Comparison of ENCODE assay signal across 9 mouse cellular contexts in the genomic region with DNA sequence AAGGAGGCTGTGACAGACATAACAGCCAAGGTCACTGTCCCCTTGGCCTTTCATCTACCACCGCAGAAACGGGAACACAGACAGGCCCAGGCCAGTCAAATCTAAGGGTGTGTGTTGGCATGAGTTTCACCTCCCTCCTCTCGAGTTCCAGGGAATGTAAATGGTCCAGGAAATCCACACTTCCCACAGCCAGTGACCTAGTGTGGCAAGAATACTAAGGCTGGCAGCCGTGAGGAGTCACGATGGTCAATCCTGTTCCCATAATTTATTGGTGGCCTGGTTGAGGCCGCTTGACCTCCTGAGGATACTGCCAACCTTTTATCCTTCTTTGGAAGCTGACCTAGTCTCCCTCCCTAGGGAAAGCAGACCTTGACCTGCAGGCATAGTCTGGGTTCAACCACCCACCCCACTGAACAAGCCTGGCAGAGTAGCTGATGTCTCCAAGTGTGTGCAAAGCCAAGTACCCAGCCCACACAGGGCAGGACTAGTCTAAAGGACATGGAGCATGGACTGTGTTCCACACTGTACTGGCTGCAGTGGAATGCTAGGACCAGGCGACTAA. TPM values are rescaled to one million over a fixed set of nuclear protein-coding genes. Genes with fewer than 3 reads are reported as not detected.
DNase-seq lines count a peak whose midpoint lies in the region; ATAC-seq and TF ChIP-seq lines count a peak whose summit lies in the region.
"Had no signal": no experiment of that assay in that cellular context is flagged by ENCODE, and none has a peak within 500 bp of the region (broad histone marks: within the 10 kb centered on the region; RNA-seq: fewer than 3 reads in every experiment).

No protein-coding gene starts in this region.

- H3K27me3 ChIP-seq in hindbrain, embryonic 15.5 days, result no peaks in the 10 kb centered on the region
- no peaks in the 10 kb centered on the region for H3K27me3 ChIP-seq in hindbrain, embryonic 11.5 days (ENCODE audit: control insufficient read depth, insufficient read depth, low read length)
- H3K27me3 ChIP-seq in liver, embryonic 14.5 days (ENCODE audit: control insufficient read depth, insufficient read depth, low read length), result no peaks in the 10 kb centered on the region

- H3K4me3 ChIP-seq in hindbrain, embryonic 15.5 days, result no peak overlapping the region
- H3K4me3 ChIP-seq in hindbrain, embryonic 11.5 days (ENCODE audit: low read depth, low read length), result no peak overlapping the region
- H3K4me3 ChIP-seq in liver, embryonic 14.5 days (ENCODE audit: insufficient read depth in 1 of 2, low read depth in 2 of 2, low read length in 2 of 2), result peak overlapping the region; percentile 31 to 37
- H3K4me3 ChIP-seq: limb, embryonic 10.5 days had no signal

- peak overlapping the region; percentile 75 for H3K27ac ChIP-seq in hindbrain, embryonic 15.5 days (replicated peaks)
- H3K27ac ChIP-seq in hindbrain, embryonic 11.5 days (ENCODE audit: low read depth, low read length), result no peak overlapping the region
- peak overlapping the region; percentile 24 for H3K27ac ChIP-seq in liver, embryonic 14.5 days
- H3K27ac ChIP-seq: limb, embryonic 10.5 days had no signal

- TF ChIP-seq EP300 in liver, embryonic 14.5 days (IDR thresholded peaks at IDR 0.05; ENCODE audit: low read depth), result no peak

- TF ChIP-seq CTCF in liver, embryonic 14.5 days (IDR thresholded peaks at IDR 0.05; ENCODE audit: low read depth), result no peak

- H3K4me1 ChIP-seq in hindbrain, embryonic 15.5 days (replicated peaks), result peaks cover 8% of the 10 kb centered on the region; the same call in 1 of the 2 replicates
- no peaks in the 10 kb centered on the region for H3K4me1 ChIP-seq in hindbrain, embryonic 11.5 days (replicated peaks; ENCODE audit: control insufficient read depth, insufficient read depth, low read length)
- peaks cover 44 to 50% of the 10 kb centered on the region in 2 experiments for H3K4me1 ChIP-seq in liver, embryonic 14.5 days (replicated peaks; ENCODE audit: control insufficient read depth in 2 of 2, insufficient read depth in 2 of 2, low read length in 1 of 2)
- H3K4me1 ChIP-seq: limb, embryonic 10.5 days had no signal

- WGBS in hindbrain, embryonic 15.5 days, result 65% methylated on average over 7 of the region's 7 CpGs
- 73% methylated on average over 7 of the region's 7 CpGs for WGBS in hindbrain, embryonic 11.5 days
- WGBS in liver, embryonic 14.5 days (ENCODE audit: insufficient replicate concordance), result 64% methylated on average over 7 of the region's 7 CpGs

- H3K4me2 ChIP-seq in hindbrain, embryonic 15.5 days, result no peak overlapping the region
- no peak overlapping the region for H3K4me2 ChIP-seq in hindbrain, embryonic 11.5 days (replicated peaks; ENCODE audit: low read depth, low read length)
- H3K4me2 ChIP-seq in liver, embryonic 14.5 days (ENCODE audit: low read depth), result peak overlapping the region; percentile 67

- H3K9me3 ChIP-seq in hindbrain, embryonic 15.5 days, result no peaks in the 10 kb centered on the region
- H3K9me3 ChIP-seq in hindbrain, embryonic 11.5 days (ENCODE audit: control insufficient read depth, low read length), result no peaks in the 10 kb centered on the region
- H3K9me3 ChIP-seq in liver, embryonic 14.5 days (ENCODE audit: control insufficient read depth, low read length), result peaks cover 3% of the 10 kb centered on the region
- H3K9me3 ChIP-seq: limb, embryonic 10.5 days had no signal

- DNase-seq in hindbrain, embryonic 11.5 days (ENCODE audit: low spot score), result no peak
- DNase-seq in adrenal gland, adult (ENCODE audit: inconsistent age in 2 of 2, low spot score in 1 of 2), result peak; percentile 77 to 91
- DNase-seq in fat pad, adult 2 months (ENCODE audit: extremely low read depth, low read depth, low spot score), result peak; percentile 74
- no peak for DNase-seq in liver, embryonic 14.5 days (ENCODE audit: low read depth in 3 of 3, low spot score in 3 of 3)
- DNase-seq in embryo, embryonic 11 days, result no peak
- DNase-seq in layer of hippocampus, adult 8-10 months (ENCODE audit: low spot score in 2 of 2), result no peak
- DNase-seq in cerebellum, postnatal 4 days (ENCODE audit: low spot score in 2 of 2), result no peak

- ATAC-seq in hindbrain, embryonic 15.5 days (ENCODE audit: low FRiP score, low read depth), result peak; percentile 70; the same call in 1 of the 2 replicates
- no peak for ATAC-seq in hindbrain, embryonic 11.5 days (ENCODE audit: low FRiP score)
- no peak for ATAC-seq in liver, embryonic 14.5 days (ENCODE audit: insufficient read depth)

- no peak overlapping the region for H3K9ac ChIP-seq in hindbrain, embryonic 15.5 days
- no peak overlapping the region for H3K9ac ChIP-seq in hindbrain, embryonic 11.5 days (ENCODE audit: low read depth, low read length)
- H3K9ac ChIP-seq in liver, embryonic 14.5 days (replicated peaks), result peak overlapping the region; percentile 62

- H3K36me3 ChIP-seq in hindbrain, embryonic 15.5 days, result no peaks in the 10 kb centered on the region
- H3K36me3 ChIP-seq in hindbrain, embryonic 11.5 days (ENCODE audit: control insufficient read depth, insufficient read depth, low read length), result no peaks in the 10 kb centered on the region
- H3K36me3 ChIP-seq in liver, embryonic 14.5 days (replicated peaks; ENCODE audit: control insufficient read depth, insufficient read depth, low read depth), result no peaks in the 10 kb centered on the region
- H3K36me3 ChIP-seq: limb, embryonic 10.5 days had no signal

RNA-seq across cellular contexts. Expression of gene Eif5, which starts 23.5 kb away (rescaled TPM):
- polyA plus RNA-seq in hindbrain, embryonic 15.5 days (2015; fragmentation: Nextera tagmentation; extraction: Ambion mirVana), result 490 and 510 TPM in 2 replicates
- 695 and 707 TPM in 2 replicates for polyA plus RNA-seq in hindbrain, embryonic 11.5 days (2014; fragmentation: Nextera tagmentation; extraction: Ambion mirVana)
- polyA plus RNA-seq in liver, embryonic 14.5 days (2012; rRNA removed), result 64.1 and 112 TPM in 2 replicates
- 411 and 432 TPM in 2 replicates for polyA plus RNA-seq in liver, embryonic 14.5 days (2014; fragmentation: Nextera tagmentation; extraction: Ambion mirVana)
- total RNA-seq in layer of hippocampus, adult 8-10 months (2022), result 100 to 1,000 TPM; 235 to 288 (median 259) TPM

RNA-seq across cellular contexts. Expression of gene Gm266, which starts 28.7 kb away (rescaled TPM):
- polyA plus RNA-seq in hindbrain, embryonic 15.5 days (2015; fragmentation: Nextera tagmentation; extraction: Ambion mirVana), result 3.1 and 3.4 TPM in 2 replicates
- 8.9 and 10.1 TPM in 2 replicates for polyA plus RNA-seq in hindbrain, embryonic 11.5 days (2014; fragmentation: Nextera tagmentation; extraction: Ambion mirVana)
- polyA plus RNA-seq in liver, embryonic 14.5 days (2012; rRNA removed), result 0.61 and 0.91 TPM in 2 replicates
- 0.42 and 0.53 TPM in 2 replicates for polyA plus RNA-seq in liver, embryonic 14.5 days (2014; fragmentation: Nextera tagmentation; extraction: Ambion mirVana)
- 1 to 10 TPM; 3.6 to 6.6 (median 4.6) TPM for total RNA-seq in layer of hippocampus, adult 8-10 months (2022)

Comparison
In these comparisons a context has a peak if more than half of its experiments do, and no peak if none do; other contexts are left out.
1. H3K4me3 ChIP-seq: peak in liver, embryonic 14.5 days (2 of 2); none in hindbrain, embryonic 15.5 days (single experiment) and hindbrain, embryonic 11.5 days (single experiment).
2. DNase-seq: peak in adrenal gland, adult (2 of 2) and fat pad, adult 2 months (single experiment); none in hindbrain, embryonic 11.5 days (single experiment), liver, embryonic 14.5 days (0 of 3), embryo, embryonic 11 days (single experiment), layer of hippocampus, adult 8-10 months (0 of 2) and cerebellum, postnatal 4 days (0 of 2).